Mouse (Mus musculus) layer of hippocampus, adult 11-12 months (tissue): ENCODE measurements around the gene Yaf2.

Experiments used
- DNase-seq: peaks from one replicate; pipeline ENCODE4 v3.0.0; 2022; ENCODE audit warnings: low spot score

Yaf2 gene

DNA sequence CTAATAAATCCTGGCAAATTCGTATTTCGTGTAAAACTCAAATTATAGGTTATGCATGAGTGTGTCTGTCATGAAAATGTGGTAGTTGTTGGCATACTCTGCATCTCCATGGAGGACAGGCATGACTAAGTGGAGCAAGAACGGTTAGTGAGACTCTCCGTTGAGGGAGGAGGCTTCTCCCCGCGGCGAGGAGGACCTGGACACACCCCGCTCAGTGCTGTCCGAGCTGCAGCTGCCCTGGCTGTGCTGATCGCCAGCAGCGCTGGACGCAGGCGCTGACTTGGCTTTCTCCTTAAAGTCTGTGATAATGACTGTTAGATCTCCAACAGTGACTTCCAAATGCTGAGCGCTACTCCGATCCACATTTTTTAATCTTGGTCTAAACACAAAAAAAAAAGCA is 51.5 kb downstream of the Yaf2 start:
- no peak for DNase-seq

- DNase-seq, result no peak
Observed at GRCm38 (mm10) chr15:93284326-93284725, 52.4 kb downstream of the Yaf2 start.

GRCm38 (mm10) chr15:93283349-93283748 is 53.4 kb downstream of the Yaf2 start:
- DNase-seq, result no peak

DNA sequence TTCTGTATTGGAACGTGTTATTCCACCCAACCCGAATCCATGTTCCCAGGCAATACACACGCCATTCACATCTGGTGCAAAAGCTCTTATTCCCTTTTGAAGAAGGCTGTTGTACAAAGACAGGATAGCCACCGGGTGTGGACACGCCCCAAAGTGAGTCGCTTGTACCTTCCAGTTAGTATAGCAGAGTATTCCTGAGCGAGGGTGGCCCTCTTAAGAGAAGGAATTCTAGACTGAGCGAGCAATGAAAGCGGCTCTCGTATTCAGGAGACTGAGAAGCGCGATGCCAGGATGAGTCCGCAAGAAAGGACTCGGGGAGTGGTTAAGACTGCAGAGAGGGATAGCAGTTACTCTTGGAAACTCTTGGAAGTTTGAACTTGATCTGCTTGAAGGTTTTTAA is 60.5 kb downstream of the Yaf2 start:
- no peak for DNase-seq

- no peak for DNase-seq
Observed at GRCm38 (mm10) chr15:93275623-93276022, 61.1 kb downstream of the Yaf2 start.

- peak; percentile 99 for DNase-seq
Observed at GRCm38 (mm10) chr15:93274679-93275583, 61.8 kb downstream of the Yaf2 start, which contains the start of gene Gxylt1. TSS of gene Gxylt1 (minus strand) at chr15:93275179.

DNA sequence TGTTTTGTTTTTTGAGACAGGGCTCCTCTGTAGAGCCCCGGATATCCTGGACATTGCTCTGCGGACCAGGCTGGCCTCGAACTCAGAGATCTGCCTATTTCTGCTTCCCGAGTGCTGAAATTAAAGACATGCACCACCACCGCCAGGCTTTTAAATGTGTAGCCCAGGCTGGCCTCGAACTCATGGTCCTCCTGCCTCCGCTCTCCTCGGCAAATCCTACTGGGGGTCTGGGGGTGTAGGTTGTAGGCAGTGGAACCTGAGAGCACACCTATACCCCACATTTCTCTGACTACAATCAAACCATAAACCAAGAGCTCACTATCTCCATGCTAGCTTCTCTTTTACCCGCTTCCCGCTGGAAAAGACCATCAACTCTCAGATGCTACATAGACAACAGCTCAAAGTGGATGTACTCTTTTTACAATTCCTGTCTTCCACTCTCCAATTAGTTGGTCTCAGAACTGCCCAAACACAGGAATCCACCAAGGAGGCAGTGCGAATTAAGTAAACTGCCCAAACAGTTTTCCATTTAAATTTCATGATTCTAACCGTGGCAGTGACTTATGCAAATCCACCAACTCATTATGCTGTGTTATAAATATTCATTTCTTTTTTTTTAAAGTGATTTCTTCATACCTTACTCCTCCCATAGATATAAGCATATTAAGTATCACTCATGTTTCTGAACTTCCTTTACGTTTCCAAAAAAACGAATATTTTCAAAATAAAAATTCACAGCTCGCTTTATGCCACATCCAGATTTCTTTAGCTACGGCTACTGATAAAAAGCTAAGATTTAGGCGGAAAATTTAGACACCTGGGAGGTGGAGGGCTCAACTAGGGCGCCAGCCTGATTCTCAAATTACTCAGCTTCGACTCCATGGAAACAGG is 62.7 kb downstream of the Yaf2 start:
- DNase-seq, result no peak

- no peak for DNase-seq
Observed at GRCm38 (mm10) chr15:93272948-93273347, 63.8 kb downstream of the Yaf2 start.

GRCm38 (mm10) chr15:93270289-93270855 is 66.4 kb downstream of the Yaf2 start:
- DNase-seq, result no peak

- DNase-seq, result no peak
Observed at GRCm38 (mm10) chr15:93269572-93269971, 67.2 kb downstream of the Yaf2 start.

DNA sequence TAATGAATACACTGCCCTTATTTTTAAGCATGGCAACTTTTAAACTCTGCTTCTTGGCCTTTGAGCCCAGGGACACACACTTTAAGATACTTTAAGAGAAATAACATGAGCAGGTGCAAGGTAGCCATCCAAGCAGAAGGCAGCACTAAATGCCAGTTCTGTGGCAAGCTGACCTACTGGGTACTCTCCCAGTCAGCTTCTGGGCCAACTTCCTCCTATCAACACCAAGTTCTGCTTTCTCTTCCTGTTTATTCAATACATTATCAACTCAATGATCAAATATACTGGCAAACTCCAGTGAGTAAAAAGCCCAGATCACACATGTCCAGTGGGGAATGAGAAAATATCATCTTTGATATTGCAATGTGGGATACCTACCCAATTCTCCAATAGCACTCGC is 68.7 kb downstream of the Yaf2 start:
- no peak for DNase-seq

DNA sequence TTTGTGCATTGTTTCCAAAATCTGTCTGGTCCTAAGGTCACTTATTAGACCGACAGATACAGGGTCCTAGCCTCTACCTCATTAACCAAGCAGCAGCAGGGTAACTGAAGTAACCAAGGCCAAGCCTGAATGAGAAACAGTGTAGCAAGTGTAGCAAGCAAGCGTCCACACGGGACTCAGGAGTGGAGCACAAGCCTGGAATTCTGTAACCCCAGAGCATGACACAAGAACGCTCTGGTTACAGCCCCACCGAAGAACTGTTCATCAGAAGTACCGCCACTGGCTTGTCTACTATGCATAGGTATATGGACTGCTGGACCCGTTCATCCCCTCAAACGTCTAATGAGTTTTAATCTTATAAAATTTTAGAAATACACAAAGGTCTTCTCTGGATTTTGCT is 69.3 kb downstream of the Yaf2 start:
- no peak for DNase-seq

- no peak for DNase-seq
Observed at GRCm38 (mm10) chr15:93266361-93266760, 70.4 kb downstream of the Yaf2 start.

- peak; percentile 70 for DNase-seq
Observed at GRCm38 (mm10) chr15:93265728-93266127, 71.0 kb downstream of the Yaf2 start.

DNA sequence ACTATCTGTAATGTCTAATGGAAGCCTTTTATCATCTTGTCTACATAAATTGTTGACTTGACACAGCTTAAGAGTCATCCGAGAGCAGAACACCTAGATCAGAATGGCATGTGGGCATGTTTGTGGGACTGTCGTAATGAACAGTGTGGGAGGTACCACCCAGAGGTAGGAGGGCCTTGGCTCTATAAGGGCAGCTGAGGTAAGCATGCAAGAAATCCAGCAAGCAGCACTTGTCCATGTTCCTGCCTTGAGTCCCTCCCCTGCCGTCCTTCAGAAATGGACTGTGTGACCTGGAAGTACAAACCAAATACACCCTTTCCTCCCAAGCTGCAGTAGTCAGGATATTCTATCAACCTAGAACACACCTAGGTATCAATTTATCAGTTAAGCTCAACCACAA is 71.5 kb downstream of the Yaf2 start:
- DNase-seq, result no peak

DNA sequence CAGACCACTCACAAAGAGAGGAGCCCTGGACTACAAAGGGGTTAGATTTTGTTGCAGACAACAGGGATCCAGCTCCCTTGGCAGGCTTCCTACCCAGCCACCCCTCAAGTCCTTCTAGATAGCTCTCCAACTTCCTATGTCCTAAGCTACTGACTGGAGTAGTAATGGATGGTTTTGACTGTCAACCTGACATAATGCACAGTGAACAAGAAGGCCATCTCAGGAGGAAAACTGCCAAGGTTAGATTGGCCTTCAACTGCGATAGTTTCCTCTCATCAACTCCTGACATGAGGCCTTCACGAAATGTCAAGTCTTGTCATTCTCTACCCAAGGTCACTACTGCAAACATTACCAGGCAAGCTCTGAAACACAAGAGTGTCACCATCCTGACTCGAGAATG is 72.5 kb downstream of the Yaf2 start:
- DNase-seq, result no peak

DNA sequence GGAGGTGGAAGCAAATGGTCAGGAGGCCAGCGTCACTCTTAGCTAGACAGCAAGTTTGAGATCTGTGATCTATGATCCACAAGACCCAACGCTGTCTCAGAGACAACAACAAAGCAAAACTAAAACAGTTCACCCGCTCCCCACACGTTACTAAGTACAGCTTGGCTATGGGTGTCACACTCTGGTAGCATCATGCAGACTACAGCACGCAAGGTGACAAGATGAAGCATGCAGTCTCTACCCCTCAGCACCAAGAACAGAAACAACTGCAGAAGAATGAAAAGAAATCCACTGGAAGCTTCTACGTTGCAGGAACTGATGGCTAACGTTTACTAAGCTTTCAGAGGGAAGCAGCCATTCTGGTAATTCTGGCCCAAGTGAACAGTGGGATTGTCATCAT is 73.2 kb downstream of the Yaf2 start:
- DNase-seq, result no peak

DNA sequence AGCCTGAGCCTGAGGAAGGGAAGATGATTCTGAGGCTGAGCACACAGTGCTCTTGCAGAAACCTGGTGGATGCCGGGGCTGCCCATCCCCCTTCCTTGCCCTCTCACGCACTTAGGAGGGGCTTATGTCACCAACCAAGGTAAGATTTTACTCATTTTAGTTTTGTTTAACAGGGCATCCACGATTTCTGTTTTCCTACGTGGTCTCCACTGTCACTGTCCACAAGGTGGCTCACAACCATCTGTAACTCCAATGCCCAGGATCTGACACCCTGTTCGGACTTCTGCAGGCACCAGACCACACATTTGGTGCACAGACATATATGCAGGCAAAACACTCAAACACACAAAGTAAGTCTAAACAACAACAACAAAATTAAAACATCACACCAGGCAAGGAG is 73.9 kb downstream of the Yaf2 start:
- DNase-seq, result no peak

- no peak for DNase-seq
Observed at GRCm38 (mm10) chr15:93262274-93262673, 74.5 kb downstream of the Yaf2 start.

- DNase-seq, result no peak
Observed at GRCm38 (mm10) chr15:93259933-93260332, 76.8 kb downstream of the Yaf2 start.

- no peak for DNase-seq
Observed at GRCm38 (mm10) chr15:93255295-93255694, 81.4 kb downstream of the Yaf2 start.

DNA sequence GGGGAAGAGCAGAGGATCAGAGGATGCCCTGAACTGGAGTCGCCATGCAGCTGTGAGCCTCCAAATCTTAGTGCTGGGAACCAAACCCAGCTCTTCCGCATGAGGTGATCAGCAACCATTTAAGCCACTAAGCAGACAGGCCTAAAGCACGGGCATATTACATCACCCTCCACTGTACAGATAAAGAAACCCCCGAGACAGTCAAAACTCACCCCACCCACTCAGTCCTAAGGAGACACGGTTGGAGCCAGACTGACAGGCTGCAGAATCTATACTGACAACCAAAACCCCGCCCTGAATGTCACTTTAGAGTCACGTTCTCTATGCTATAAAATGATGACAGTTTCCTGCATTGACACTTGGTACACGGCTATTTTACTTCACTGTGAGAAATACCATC is 83.6 kb downstream of the Yaf2 start:
- DNase-seq, result no peak

- no peak for DNase-seq
Observed at GRCm38 (mm10) chr15:93252396-93252795, 84.3 kb downstream of the Yaf2 start.
